Mouse (Mus musculus) stomach, embryonic 16.5 days (tissue): ENCODE measurements around the gene Aspscr1. TPM values are rescaled to one million over a fixed set of nuclear protein-coding genes. Genes with fewer than 3 reads are reported as not detected.

Source experiments
- ATAC-seq: fragments of 200-750 bp; cut with Nextera tagmentation; 2 replicates; pipeline ENCODE4 v1.8.0; 2017; ENCODE audit warnings: moderate number of reproducible peaks, moderate TSS enrichment; ENCODE audit not compliant: insufficient read depth, low FRiP score
- H3K27ac ChIP-seq: fragments of 300-500 bp; sonication (generic); 2 replicates; pipeline ENCODE4 v1.5.1; 2014; ENCODE audit warnings: low read length
- H3K27me3 ChIP-seq: fragments of 300-500 bp; sonication (generic); 2 replicates; pipeline ENCODE4 v1.6.1; 2014; ENCODE audit warnings: low read length, control low read depth, mixed read lengths; ENCODE audit not compliant: control insufficient read depth, insufficient read depth
- H3K36me3 ChIP-seq: fragments of 300-500 bp; sonication (generic); 2 replicates; pipeline ENCODE4 v1.6.1; 2014; ENCODE audit warnings: low read length; ENCODE audit not compliant: control insufficient read depth, insufficient read depth
- H3K4me1 ChIP-seq: fragments of 300-500 bp; sonication (generic); 2 replicates; pipeline ENCODE4 v1.6.1; 2014; ENCODE audit warnings: low read length, control low read depth, mixed read lengths; ENCODE audit not compliant: control insufficient read depth, insufficient read depth
- H3K4me2 ChIP-seq: fragments of 300-500 bp; sonication (generic); 2 replicates; pipeline ENCODE4 v1.6.1; 2014; ENCODE audit warnings: low read depth, low read length, mixed read lengths
- H3K4me3 ChIP-seq: fragments of 300-500 bp; sonication (generic); replicated peaks from 2 replicates; pipeline ENCODE4 v1.5.1; 2014; ENCODE audit warnings: mild to moderate bottlenecking, low read length
- H3K9ac ChIP-seq: fragments of 300-500 bp; sonication (generic); 2 replicates; pipeline ENCODE4 v1.6.1; 2014; ENCODE audit warnings: low read length
- H3K9me3 ChIP-seq: fragments of 300-500 bp; sonication (generic); replicated peaks from 2 replicates; pipeline ENCODE4 v1.6.1; 2016; ENCODE audit warnings: low read length, control low read depth; ENCODE audit not compliant: control insufficient read depth
- WGBS: fragments of 180-500 bp; shearing (Covaris S2); extraction: QIAGEN DNeasy Blood & Tissue Kit; methylation state at CpG from one replicate; pipeline ENCODE4 v1.1.7; 2014; 5-methylcytosine and 5-hydroxymethylcytosine counted together
- polyA plus RNA-seq: library from polyadenylated mRNA; unstranded; fragments of >200 nt; fragmentation: Nextera tagmentation; extraction: Ambion mirVana; gene quantifications from 2 replicates; pipeline ENCODE4 v1.2.1, GENCODE M21; 2015

Gene Aspscr1
- polyA plus RNA-seq, 1 experiment from 2014 or later, result 102 TPM

- Histone ChIP-seq H3K9ac (no peak overlapping the region), H3K27ac (no peak overlapping the region), H3K36me3 (no peaks in the 10 kb centered on the region), H3K9me3 (no peaks in the 10 kb centered on the region), H3K4me2 (no peak overlapping the region), H3K4me1 (peaks cover 31% of the 10 kb centered on the region), H3K4me3 (no peak overlapping the region), H3K27me3 (no peaks in the 10 kb centered on the region)
- ATAC-seq, result no peak
- 84% methylated on average over 5 of the region's 5 CpGs for WGBS
Observed at GRCm38 (mm10) chr11:120634810-120635209, 38.0 kb upstream of the Aspscr1 start.

GRCm38 (mm10) chr11:120641255-120641654 is 31.5 kb upstream of the Aspscr1 start:
- 0 out of 2 replicates have a peak overlapping the region, but pooled peaks have one; percentile 29 for H3K9ac ChIP-seq
- 63% methylated on average over 9 of the region's 9 CpGs for WGBS
- no peak for ATAC-seq

DNA sequence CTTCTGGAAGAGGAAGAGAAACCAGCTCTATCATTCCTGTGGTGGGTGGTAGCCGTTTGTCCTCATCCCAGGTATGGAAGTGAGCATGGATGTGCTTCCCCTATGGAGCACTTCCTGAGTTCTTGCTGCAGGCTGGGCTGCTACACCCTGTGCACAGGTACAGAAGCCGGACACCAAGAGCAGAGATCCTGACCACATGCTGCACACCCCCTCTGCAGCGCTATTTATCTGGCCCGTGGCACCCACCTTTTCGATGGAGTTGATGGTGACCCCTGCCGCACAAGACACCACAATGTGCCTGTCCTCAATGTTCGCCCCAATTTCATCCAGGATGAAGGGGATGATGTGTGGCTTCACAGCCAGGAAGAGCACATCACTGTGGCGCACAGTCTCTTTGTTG is 30.9 kb upstream of the Aspscr1 start:
- H3K27me3 ChIP-seq, result no peaks in the 10 kb centered on the region; the same call in 1 of the 2 replicates
- no peak for ATAC-seq
- H3K4me3 ChIP-seq, result no peak overlapping the region
- WGBS, result 79% methylated on average over 8 of the region's 8 CpGs
- H3K27ac ChIP-seq, result no peak overlapping the region
- H3K36me3 ChIP-seq, result no peaks in the 10 kb centered on the region
- no peaks in the 10 kb centered on the region for H3K9me3 ChIP-seq
- peak overlapping the region; percentile 77; the same call in 1 of the 2 replicates for H3K9ac ChIP-seq
- no peak overlapping the region for H3K4me2 ChIP-seq
- peaks cover 12% of the 10 kb centered on the region for H3K4me1 ChIP-seq

More at GRCm38 (mm10) chr11:120641255-120641654, 31.5 kb upstream of the Aspscr1 start:
- H3K4me3 ChIP-seq, result no peak overlapping the region
- H3K36me3 ChIP-seq, result no peaks in the 10 kb centered on the region
- peaks cover 12% of the 10 kb centered on the region for H3K4me1 ChIP-seq
- no peaks in the 10 kb centered on the region; the same call in 1 of the 2 replicates for H3K27me3 ChIP-seq
- H3K9me3 ChIP-seq, result no peaks in the 10 kb centered on the region
- H3K27ac ChIP-seq, result no peak overlapping the region
- H3K4me2 ChIP-seq, result no peak overlapping the region

DNA sequence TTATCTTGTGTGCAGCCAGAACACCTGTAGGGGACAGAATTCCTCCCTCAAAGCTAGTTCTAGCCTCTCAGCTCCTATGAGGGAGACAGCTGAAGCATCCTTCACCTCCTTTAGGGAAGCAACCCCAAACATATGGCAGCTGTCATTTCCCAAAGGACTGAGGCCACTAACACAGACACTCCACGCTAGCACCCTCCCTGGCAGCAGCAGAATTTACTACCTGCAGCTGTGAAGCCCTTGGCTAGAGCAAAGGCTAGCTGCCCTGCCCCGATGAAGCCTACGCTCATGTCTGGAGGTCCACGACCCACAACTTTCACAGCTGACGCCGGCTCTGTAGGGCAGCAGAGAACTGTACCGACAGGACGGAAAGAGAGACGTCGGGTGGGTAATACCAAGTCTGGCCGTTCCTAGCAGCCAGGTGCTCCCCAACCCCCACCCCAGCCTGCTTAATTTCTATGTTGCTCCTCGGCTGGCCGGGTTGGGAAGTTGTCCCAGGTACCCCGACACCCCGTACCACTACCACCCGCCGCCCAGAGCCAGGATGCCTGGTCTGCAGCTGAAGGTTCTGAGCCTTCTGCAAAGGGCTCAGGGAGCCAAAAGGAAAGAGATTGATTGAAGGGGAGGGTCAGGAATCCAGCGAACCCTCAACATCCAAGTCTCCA is 29.7 kb upstream of the Aspscr1 start:
- Histone ChIP-seq H3K4me1 (peaks cover 12% of the 10 kb centered on the region), H3K9ac (peak overlapping the region; percentile 77), H3K27me3 (no peaks in the 10 kb centered on the region; the same call in 1 of the 2 replicates), H3K27ac (peak overlapping the region; percentile 47; the same call in 1 of the 2 replicates), H3K4me2 (peak overlapping the region; percentile 92), H3K4me3 (peak overlapping the region; percentile 60), H3K9me3 (no peaks in the 10 kb centered on the region), H3K36me3 (no peaks in the 10 kb centered on the region)
- ATAC-seq, result peak; percentile 53
- 2% methylated on average over 18 of the region's 18 CpGs for WGBS

DNA sequence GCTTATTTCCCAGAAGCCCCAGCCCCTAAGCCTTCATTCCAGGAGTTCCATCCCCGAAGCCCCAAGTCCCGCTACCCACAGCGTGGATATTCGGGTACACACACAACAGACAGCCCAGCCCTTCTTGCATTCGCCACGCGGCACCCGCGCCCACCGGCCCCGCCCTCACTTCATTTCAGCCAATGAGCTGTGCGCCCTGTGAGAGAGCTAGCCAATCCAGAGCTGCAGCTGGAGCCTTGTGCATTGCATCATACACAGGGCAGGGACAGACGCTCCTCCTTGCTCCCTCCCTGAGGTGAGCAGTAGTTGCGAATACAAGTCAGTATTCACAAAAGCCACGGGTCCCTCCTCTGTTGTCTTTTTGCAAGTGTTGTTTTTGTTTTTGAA is 29.2 kb upstream of the Aspscr1 start, which contains the start of gene Pycr1:
TSS of gene Pycr1 (minus strand) at position 169 of the 387 bp plus-strand sequence.
- H3K9me3 ChIP-seq, result no peaks in the 10 kb centered on the region
- H3K4me1 ChIP-seq, result peaks cover 12% of the 10 kb centered on the region
- ATAC-seq, result peak; percentile 100
- peak within 1 kb of the TSS; percentile 60 for H3K4me3 ChIP-seq
- H3K4me2 ChIP-seq, result peak within 1 kb of the TSS; percentile 92
- H3K27ac ChIP-seq, result peak within 1 kb of the TSS; percentile 47; the same call in 1 of the 2 replicates
- no peaks in the 10 kb centered on the region; the same call in 1 of the 2 replicates for H3K27me3 ChIP-seq
- H3K9ac ChIP-seq, result peak within 1 kb of the TSS; percentile 77
- WGBS, result under 1% methylated on average over 15 of the region's 15 CpGs
- H3K36me3 ChIP-seq, result no peaks in the 10 kb centered on the region

GRCm38 (mm10) chr11:120647047-120647830 is 25.5 kb upstream of the Aspscr1 start:
- Histone ChIP-seq H3K4me2 (no peak overlapping the region), H3K27ac (no peak overlapping the region), H3K36me3 (no peaks in the 10 kb centered on the region), H3K9ac (peak overlapping the region; percentile 56; the same call in 1 of the 2 replicates), H3K9me3 (no peaks in the 10 kb centered on the region), H3K27me3 (no peaks in the 10 kb centered on the region; the same call in 1 of the 2 replicates), H3K4me1 (peaks cover 9% of the 10 kb centered on the region), H3K4me3 (no peak overlapping the region; the same call in 1 of the 2 replicates)
- WGBS, result 79% methylated on average over 35 of the region's 35 CpGs
- no peak for ATAC-seq

DNA sequence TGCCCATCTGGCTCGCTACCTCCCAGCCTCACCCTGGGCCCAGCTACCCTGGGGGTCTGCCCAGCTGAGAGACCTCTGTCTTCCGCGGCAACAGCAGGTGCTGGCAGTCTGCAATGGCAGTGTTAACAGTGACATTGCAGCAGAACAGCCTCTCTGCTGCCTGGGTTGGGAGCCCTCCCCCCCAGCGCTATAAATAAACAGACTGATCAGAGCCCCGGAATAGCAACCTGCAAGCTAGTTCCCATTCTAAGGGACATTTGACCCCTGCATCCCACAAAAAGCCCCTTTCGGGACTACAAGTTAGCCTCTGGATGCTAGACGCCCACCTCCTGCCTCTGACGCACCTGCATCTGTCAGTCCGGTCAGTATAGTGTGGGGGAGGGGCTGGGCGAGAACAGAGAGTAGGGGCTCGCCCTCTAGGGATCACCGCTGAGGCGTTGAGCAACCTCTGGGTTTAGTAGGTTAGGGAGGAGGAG is 24.7 kb upstream of the Aspscr1 start, which contains the start of gene Myadml2:
TSS of gene Myadml2 (minus strand) at position 158 of the 476 bp plus-strand sequence.
- Histone ChIP-seq H3K4me1 (peaks cover 3% of the 10 kb centered on the region), H3K27ac (no peak within 1 kb of the TSS), H3K9me3 (no peaks in the 10 kb centered on the region), H3K36me3 (no peaks in the 10 kb centered on the region), H3K9ac (peak within 1 kb of the TSS; percentile 56), H3K4me3 (peak within 1 kb of the TSS; percentile 4; the same call in 1 of the 2 replicates), H3K27me3 (no peaks in the 10 kb centered on the region), H3K4me2 (peak within 1 kb of the TSS; percentile 37)
- 6% methylated on average over 13 of the region's 13 CpGs for WGBS
- no peak for ATAC-seq

DNA sequence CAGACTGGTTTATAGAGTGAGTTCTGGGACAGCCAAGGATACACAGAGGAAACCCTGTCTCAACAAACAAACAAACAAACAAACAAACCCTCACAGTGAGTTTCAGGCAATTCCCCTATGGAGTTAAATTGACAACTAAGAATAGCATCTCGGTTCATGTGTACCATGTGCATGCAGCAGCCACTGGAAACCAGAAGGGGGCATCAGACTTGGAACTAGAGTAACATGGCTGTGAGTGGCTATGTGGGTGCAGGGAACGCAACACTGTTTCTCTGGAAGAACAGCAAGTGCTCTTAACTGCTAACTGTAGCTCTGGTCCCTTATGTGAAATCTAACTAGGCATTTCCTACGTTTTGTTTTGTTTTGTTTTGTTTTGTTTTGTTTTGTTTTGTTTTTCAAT is 20.9 kb upstream of the Aspscr1 start:
- H3K9me3 ChIP-seq, result no peaks in the 10 kb centered on the region
- ATAC-seq, result no peak
- H3K4me2 ChIP-seq, result no peak overlapping the region
- H3K36me3 ChIP-seq, result no peaks in the 10 kb centered on the region
- 72% methylated on average over 3 of the region's 3 CpGs for WGBS
- H3K9ac ChIP-seq, result no peak overlapping the region
- no peak overlapping the region for H3K4me3 ChIP-seq
- H3K4me1 ChIP-seq, result no peaks in the 10 kb centered on the region
- no peak overlapping the region for H3K27ac ChIP-seq
- H3K27me3 ChIP-seq, result no peaks in the 10 kb centered on the region; the same call in 1 of the 2 replicates
